Mouse (Mus musculus) E14TG2a.4 (cell line): ENCODE measurements around the gene Pdpk1.

Experiments used
- CTCF ChIP-seq: conservative IDR thresholded peaks from 2 replicates; pipeline ENCODE4 v1.5.1; 2014; ENCODE audit warnings: low read length
- POU5F1 ChIP-seq: IDR thresholded peaks from 2 replicates; pipeline ENCODE4 v1.6.1; 2014; ENCODE audit warnings: low read length, borderline replicate concordance

- TF ChIP-seq CTCF, result no peak
- TF ChIP-seq POU5F1, result no peak
Measured at GRCm38 (mm10) chr17:24111256-24111655, 39.5 kb downstream of the Pdpk1 start.
